Mouse (Mus musculus): ENCODE measurements around the gene Ybx1. TPM values are rescaled to one million over a fixed set of nuclear protein-coding genes. Genes with fewer than 3 reads are reported as not detected.

Ybx1 gene
- polyA plus RNA-seq, 2 experiments, result 546 to 757 TPM

DNA sequence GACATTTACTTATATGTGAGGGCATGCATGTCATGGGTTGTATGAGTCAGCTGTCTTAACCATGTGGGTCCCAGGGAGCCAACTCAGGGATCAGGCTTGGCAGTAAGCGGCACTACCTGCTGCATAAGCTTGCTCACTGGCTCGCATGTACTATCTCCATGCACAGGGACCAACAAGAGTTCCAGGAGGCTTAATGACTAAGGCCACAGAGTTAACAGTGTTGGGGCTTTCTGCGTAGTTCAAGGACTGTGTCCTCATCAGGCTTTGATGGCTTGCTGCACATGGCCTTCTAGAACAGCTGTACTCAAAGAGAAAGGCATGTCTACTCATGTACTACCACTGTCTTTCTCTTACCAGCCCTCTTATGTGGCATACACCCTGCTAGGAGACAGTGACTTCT, 6.4 kb upstream of the Ybx1 start:
- TF ChIP-seq POLR2A (IDR thresholded peaks at IDR 0.05; ENCODE audit: borderline replicate concordance, extremely low read depth, insufficient read depth, insufficient read length), result no peak

DNA sequence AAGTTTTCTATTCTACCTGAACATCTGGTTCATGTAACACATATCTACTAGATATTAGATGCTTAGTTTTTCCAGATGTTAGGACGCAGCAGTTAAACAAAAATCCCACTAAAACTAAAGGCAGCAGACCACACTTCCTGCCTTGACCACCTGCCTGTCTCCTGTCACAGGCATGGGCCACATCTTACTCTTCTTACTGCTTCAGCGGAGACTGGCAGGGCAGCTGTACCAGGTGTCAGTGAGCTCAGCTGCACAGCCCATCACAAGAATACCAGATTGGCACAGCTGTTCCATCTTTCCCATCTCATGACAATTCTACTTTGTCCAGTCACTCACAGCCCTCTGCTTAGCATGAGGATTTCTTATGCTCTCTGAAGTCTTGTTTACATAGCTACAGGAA, 3.0 kb upstream of the Ybx1 start:
- H3K27ac ChIP-seq (replicated peaks; ENCODE audit: low read depth, low read length), result no peak overlapping the region
- H3K4me3 ChIP-seq (replicated peaks; ENCODE audit: low read length), result no peak overlapping the region
- no peaks in the 10 kb centered on the region for H3K27me3 ChIP-seq (ENCODE audit: control insufficient read depth, insufficient read depth, low read length)
- H3K4me2 ChIP-seq (replicated peaks; ENCODE audit: low read depth, low read length, severe bottlenecking), result no peak overlapping the region
- H3K9ac ChIP-seq (ENCODE audit: low read depth, low read length, severe bottlenecking), result no peak overlapping the region
- no peak for TF ChIP-seq POLR2A (IDR thresholded peaks at IDR 0.05; ENCODE audit: borderline replicate concordance, extremely low read depth, insufficient read depth, insufficient read length)
- no peak for DNase-seq (ENCODE audit: low spot score)
- no peaks in the 10 kb centered on the region for H3K36me3 ChIP-seq (ENCODE audit: control insufficient read depth, insufficient read depth, low read length)
- peaks cover 8% of the 10 kb centered on the region for H3K4me1 ChIP-seq (ENCODE audit: control insufficient read depth, insufficient read depth, low read length)
- no peaks in the 10 kb centered on the region for H3K9me3 ChIP-seq (ENCODE audit: control insufficient read depth, low read length)
- 42% methylated on average over 2 of the region's 2 CpGs for WGBS
- ATAC-seq (ENCODE audit: low FRiP score, low read depth), result no peak

More for the DNA sequence above, 6.4 kb upstream of the Ybx1 start:
- no peaks in the 10 kb centered on the region; the same call in 1 of the 2 replicates for H3K4me1 ChIP-seq (ENCODE audit: control insufficient read depth, insufficient read depth, low read length)
- H3K4me3 ChIP-seq (replicated peaks; ENCODE audit: low read length), result no peak overlapping the region
- H3K9me3 ChIP-seq (ENCODE audit: control insufficient read depth, low read length), result no peaks in the 10 kb centered on the region
- H3K27me3 ChIP-seq (ENCODE audit: control insufficient read depth, insufficient read depth, low read length), result no peaks in the 10 kb centered on the region
- H3K27ac ChIP-seq (replicated peaks; ENCODE audit: low read depth, low read length), result no peak overlapping the region
- ATAC-seq (ENCODE audit: low FRiP score, low read depth) (no peak), DNase-seq (ENCODE audit: low spot score) (no peak)
- no peaks in the 10 kb centered on the region for H3K36me3 ChIP-seq (ENCODE audit: control insufficient read depth, insufficient read depth, low read length)
- no peak overlapping the region for H3K9ac ChIP-seq (ENCODE audit: low read depth, low read length, severe bottlenecking)
- WGBS, result 91% methylated on average over 3 of the region's 3 CpGs
- H3K4me2 ChIP-seq (replicated peaks; ENCODE audit: low read depth, low read length, severe bottlenecking), result no peak overlapping the region

DNA sequence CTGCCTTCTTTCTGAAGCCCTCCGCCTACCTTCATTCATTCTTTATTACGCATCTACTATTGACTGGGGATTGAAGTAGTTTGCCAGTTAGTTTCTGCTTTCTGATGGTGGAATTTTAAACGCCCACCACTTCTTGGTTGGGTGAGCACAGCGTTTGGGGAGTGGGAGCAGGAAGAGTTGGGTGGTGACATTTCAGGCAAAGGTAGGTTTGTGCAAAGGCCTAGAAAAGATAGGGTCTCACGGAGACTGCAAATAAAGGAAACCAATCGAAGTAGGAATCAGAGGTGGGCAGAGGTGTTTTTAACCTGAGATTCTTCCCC, 690 bp upstream of the Ybx1 start:
- Histone ChIP-seq H3K27ac (replicated peaks; ENCODE audit: low read depth, low read length) (peak overlapping the region; percentile 86), H3K9ac (ENCODE audit: low read depth, low read length, severe bottlenecking) (peak overlapping the region; percentile 87), H3K4me2 (replicated peaks; ENCODE audit: low read depth, low read length, severe bottlenecking) (peak overlapping the region; percentile 59), H3K4me3 (replicated peaks; ENCODE audit: low read length) (peak overlapping the region; percentile 84), H3K4me1 (ENCODE audit: control insufficient read depth, insufficient read depth, low read length) (peaks cover 14% of the 10 kb centered on the region), H3K36me3 (ENCODE audit: control insufficient read depth, insufficient read depth, low read length) (peaks cover 12% of the 10 kb centered on the region), H3K9me3 (ENCODE audit: control insufficient read depth, low read length) (no peaks in the 10 kb centered on the region), H3K27me3 (ENCODE audit: control insufficient read depth, insufficient read depth, low read length) (no peaks in the 10 kb centered on the region)
- DNase-seq (ENCODE audit: low spot score), result no peak
- ATAC-seq (ENCODE audit: low FRiP score, low read depth), result no peak
- no peak for TF ChIP-seq POLR2A (IDR thresholded peaks at IDR 0.05; ENCODE audit: borderline replicate concordance, extremely low read depth, insufficient read depth, insufficient read length)
- WGBS, result 7% methylated on average over 6 of the region's 6 CpGs

GRCm38 (mm10) chr4:119293574-119294258, 688 bp downstream of the Ybx1 start:
- Histone ChIP-seq H3K9me3 (ENCODE audit: control insufficient read depth, low read length) (no peaks in the 10 kb centered on the region), H3K4me1 (ENCODE audit: control insufficient read depth, insufficient read depth, low read length) (peaks cover 14% of the 10 kb centered on the region), H3K36me3 (ENCODE audit: control insufficient read depth, insufficient read depth, low read length) (peaks cover 17% of the 10 kb centered on the region), H3K9ac (ENCODE audit: low read depth, low read length, severe bottlenecking) (peak overlapping the region; percentile 87), H3K27me3 (ENCODE audit: control insufficient read depth, insufficient read depth, low read length) (no peaks in the 10 kb centered on the region), H3K4me2 (replicated peaks; ENCODE audit: low read depth, low read length, severe bottlenecking) (peak overlapping the region; percentile 71), H3K4me3 (replicated peaks; ENCODE audit: low read length) (peak overlapping the region; percentile 84), H3K27ac (replicated peaks; ENCODE audit: low read depth, low read length) (peak overlapping the region; percentile 79)
- ATAC-seq (ENCODE audit: low FRiP score, low read depth), result peak; percentile 16
- 0% methylated on average over 50 of the region's 80 CpGs for WGBS
- no peak for TF ChIP-seq POLR2A (IDR thresholded peaks at IDR 0.05; ENCODE audit: borderline replicate concordance, extremely low read depth, insufficient read depth, insufficient read length)
- DNase-seq (ENCODE audit: low spot score), result peak; percentile 3

- DNase-seq (ENCODE audit: low spot score), result peak; percentile 81
- H3K9ac ChIP-seq (ENCODE audit: low read depth, low read length, severe bottlenecking), result peak overlapping the region; percentile 87
- H3K27me3 ChIP-seq (ENCODE audit: control insufficient read depth, insufficient read depth, low read length), result no peaks in the 10 kb centered on the region
- peaks cover 17% of the 10 kb centered on the region for H3K36me3 ChIP-seq (ENCODE audit: control insufficient read depth, insufficient read depth, low read length)
- no peak for TF ChIP-seq POLR2A (IDR thresholded peaks at IDR 0.05; ENCODE audit: borderline replicate concordance, extremely low read depth, insufficient read depth, insufficient read length)
- peak overlapping the region; percentile 3; the same call in 1 of the 2 replicates for H3K27ac ChIP-seq (replicated peaks; ENCODE audit: low read depth, low read length)
- H3K4me1 ChIP-seq (ENCODE audit: control insufficient read depth, insufficient read depth, low read length), result peaks cover 14% of the 10 kb centered on the region
- ATAC-seq (ENCODE audit: low FRiP score, low read depth), result no peak
- no peaks in the 10 kb centered on the region for H3K9me3 ChIP-seq (ENCODE audit: control insufficient read depth, low read length)
- H3K4me2 ChIP-seq (replicated peaks; ENCODE audit: low read depth, low read length, severe bottlenecking), result peak overlapping the region; percentile 71
- H3K4me3 ChIP-seq (replicated peaks; ENCODE audit: low read length), result peak overlapping the region; percentile 84
- WGBS, result 1% methylated on average over 24 of the region's 24 CpGs
These were observed 1.4 kb downstream of the Ybx1 start for GRCm38 (mm10) chr4:119292771-119293573.
